Mouse (Mus musculus) kidney, embryonic 14.5 days (tissue): ENCODE results near the gene Trp53bp2. TPM values are rescaled to one million over a fixed set of nuclear protein-coding genes. Genes with fewer than 3 reads are reported as not detected.

Experiments used
- ATAC-seq: fragments of 200-750 bp; cut with Nextera tagmentation; 2 replicates; pipeline ENCODE4 v1.8.0; 2017; ENCODE audit warnings: moderate number of reproducible peaks, mild to moderate bottlenecking, moderate TSS enrichment, moderate library complexity; ENCODE audit not compliant: low FRiP score, low TSS enrichment
- H3K27ac ChIP-seq: fragments of 300-500 bp; sonication (generic); 2 replicates; pipeline ENCODE4 v1.5.1; 2014; ENCODE audit warnings: low read depth, mild to moderate bottlenecking, low read length, moderate library complexity, mixed read lengths
- H3K27me3 ChIP-seq: fragments of 300-500 bp; sonication (generic); 2 replicates; pipeline ENCODE4 v1.6.1; 2014; ENCODE audit warnings: mild to moderate bottlenecking, low read length; ENCODE audit not compliant: control insufficient read depth, insufficient read depth
- H3K36me3 ChIP-seq: fragments of 300-500 bp; sonication (generic); 2 replicates; pipeline ENCODE4 v1.6.1; 2014; ENCODE audit warnings: low read length, mixed read lengths; ENCODE audit not compliant: control insufficient read depth, insufficient read depth
- H3K4me1 ChIP-seq: fragments of 300-500 bp; sonication (generic); 2 replicates; pipeline ENCODE4 v1.6.1; 2014; ENCODE audit warnings: low read length, mixed read lengths; ENCODE audit not compliant: control insufficient read depth, insufficient read depth
- H3K4me2 ChIP-seq: fragments of 300-500 bp; sonication (generic); replicated peaks from 2 replicates; pipeline ENCODE4 v1.6.1; 2014; ENCODE audit warnings: low read depth, mild to moderate bottlenecking, low read length
- H3K4me3 ChIP-seq: fragments of 300-500 bp; sonication (generic); 2 replicates; pipeline ENCODE4 v1.5.1; 2014; ENCODE audit warnings: mild to moderate bottlenecking, low read length
- H3K9ac ChIP-seq: fragments of 300-500 bp; sonication (generic); 2 replicates; pipeline ENCODE4 v1.6.1; 2014; ENCODE audit warnings: low read depth, mild to moderate bottlenecking, low read length, moderate library complexity
- H3K9me3 ChIP-seq: fragments of 300-500 bp; sonication (generic); 2 replicates; pipeline ENCODE4 v1.6.1; 2016; ENCODE audit warnings: low read length; ENCODE audit not compliant: control insufficient read depth
- WGBS: fragments of 180-500 bp; shearing (Covaris S2); extraction: QIAGEN DNeasy Blood & Tissue Kit; methylation state at CpG from one replicate; pipeline ENCODE4 v1.1.7; 2014; 5-methylcytosine and 5-hydroxymethylcytosine counted together
- polyA plus RNA-seq: library from polyadenylated mRNA; unstranded; fragments of >200 nt; fragmentation: Nextera tagmentation; extraction: Ambion mirVana; gene quantifications from 2 replicates; pipeline ENCODE4 v1.2.1, GENCODE M21; 2014

The Trp53bp2 gene
- polyA plus RNA-seq, 1 experiment from 2014 or later, result 32.4 TPM

- H3K27me3 ChIP-seq, result no peaks in the 10 kb centered on the region
- ATAC-seq, result no peak
- no peak overlapping the region for H3K4me3 ChIP-seq
- H3K9ac ChIP-seq, result no peak overlapping the region
- H3K4me1 ChIP-seq, result no peaks in the 10 kb centered on the region
- H3K4me2 ChIP-seq, result no peak overlapping the region
- WGBS, result 88% methylated on average over 18 of the region's 18 CpGs
- H3K36me3 ChIP-seq, result peaks cover 82% of the 10 kb centered on the region
- no peak overlapping the region for H3K27ac ChIP-seq
- no peaks in the 10 kb centered on the region for H3K9me3 ChIP-seq
Observed at GRCm38 (mm10) chr1:182441791-182442473, 33.0 kb downstream of the Trp53bp2 start.

DNA sequence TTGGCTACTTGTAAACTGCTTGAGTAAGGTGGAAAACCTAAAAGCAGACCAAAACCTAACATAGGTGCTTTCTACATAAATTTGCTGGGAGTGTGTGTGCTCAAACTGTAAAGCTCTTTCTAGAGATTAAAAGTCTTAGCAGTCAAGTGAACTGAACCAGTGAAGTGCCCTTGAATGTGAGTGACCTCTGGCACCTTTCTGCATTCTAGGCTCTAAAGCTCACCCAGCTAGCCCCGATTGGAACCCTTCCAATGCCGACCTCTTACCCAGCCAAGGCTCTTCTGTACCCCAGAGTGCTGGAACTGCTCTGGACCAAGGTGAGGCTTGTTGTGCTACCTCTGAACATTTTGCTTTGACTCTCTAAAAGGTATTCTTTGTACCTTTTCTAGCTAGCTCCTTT, 35.1 kb downstream of the Trp53bp2 start:
- H3K4me3 ChIP-seq, result no peak overlapping the region
- H3K27ac ChIP-seq, result no peak overlapping the region
- H3K4me2 ChIP-seq, result no peak overlapping the region
- H3K27me3 ChIP-seq, result no peaks in the 10 kb centered on the region
- H3K9me3 ChIP-seq, result no peaks in the 10 kb centered on the region
- H3K36me3 ChIP-seq, result peaks cover 88% of the 10 kb centered on the region
- H3K9ac ChIP-seq, result no peak overlapping the region
- no peaks in the 10 kb centered on the region for H3K4me1 ChIP-seq
- no peak for ATAC-seq
- 86% methylated on average over 2 of the region's 2 CpGs for WGBS

DNA sequence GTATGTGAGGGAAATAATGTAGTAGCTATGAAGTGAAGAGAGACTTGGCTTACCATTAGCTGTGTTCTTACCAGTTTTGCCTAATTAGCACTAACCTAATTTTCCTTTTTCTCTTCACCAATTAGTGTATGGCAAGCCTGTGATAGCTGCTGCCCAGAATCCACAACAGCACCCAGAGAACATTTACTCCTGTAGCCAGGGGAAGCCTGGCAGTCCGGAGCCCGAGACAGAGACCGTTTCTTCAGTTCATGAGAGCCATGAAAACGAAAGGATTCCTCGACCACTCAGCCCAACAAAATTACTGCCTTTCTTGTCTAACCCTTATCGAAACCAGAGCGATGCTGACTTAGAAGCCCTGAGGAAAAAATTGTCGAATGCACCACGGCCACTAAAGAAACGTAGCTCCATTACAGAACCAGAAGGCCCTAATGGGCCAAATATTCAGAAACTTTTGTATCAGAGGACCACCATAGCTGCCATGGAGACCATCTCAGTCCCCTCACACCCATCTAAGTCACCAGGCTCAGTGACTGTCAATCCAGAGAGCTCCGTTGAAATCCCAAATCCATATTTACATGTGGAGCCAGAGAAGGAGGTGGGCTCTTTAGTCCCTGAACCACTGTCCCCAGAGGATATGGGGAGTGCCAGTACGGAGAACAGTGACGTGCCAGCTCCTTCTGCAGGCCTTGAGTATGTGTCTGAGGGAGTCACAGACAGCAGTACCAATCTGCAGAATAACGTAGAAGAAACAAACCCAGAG, 39.5 kb downstream of the Trp53bp2 start:
- no peak overlapping the region for H3K27ac ChIP-seq
- no peak overlapping the region for H3K4me3 ChIP-seq
- WGBS, result 95% methylated on average over 14 of the region's 14 CpGs
- H3K9me3 ChIP-seq, result no peaks in the 10 kb centered on the region
- no peak overlapping the region for H3K9ac ChIP-seq
- peaks cover 76% of the 10 kb centered on the region for H3K36me3 ChIP-seq
- no peak for ATAC-seq
- no peaks in the 10 kb centered on the region for H3K4me1 ChIP-seq
- no peaks in the 10 kb centered on the region for H3K27me3 ChIP-seq
- no peak overlapping the region for H3K4me2 ChIP-seq

GRCm38 (mm10) chr1:182452473-182452872, 43.5 kb downstream of the Trp53bp2 start:
- no peaks in the 10 kb centered on the region for H3K9me3 ChIP-seq
- no peak overlapping the region for H3K4me3 ChIP-seq
- WGBS, result 42% methylated on average over 4 of the region's 4 CpGs
- no peaks in the 10 kb centered on the region for H3K27me3 ChIP-seq
- no peak for ATAC-seq
- H3K27ac ChIP-seq, result no peak overlapping the region
- H3K4me1 ChIP-seq, result no peaks in the 10 kb centered on the region
- peaks cover 63% of the 10 kb centered on the region for H3K36me3 ChIP-seq
- no peak overlapping the region for H3K4me2 ChIP-seq
- H3K9ac ChIP-seq, result no peak overlapping the region

GRCm38 (mm10) chr1:182455080-182455479, 46.1 kb downstream of the Trp53bp2 start:
- Histone ChIP-seq H3K4me3 (no peak overlapping the region), H3K4me1 (peaks cover 14% of the 10 kb centered on the region), H3K9me3 (no peaks in the 10 kb centered on the region), H3K27me3 (no peaks in the 10 kb centered on the region), H3K9ac (no peak overlapping the region), H3K4me2 (no peak overlapping the region), H3K27ac (no peak overlapping the region), H3K36me3 (peaks cover 56% of the 10 kb centered on the region)
- WGBS, result 90% methylated on average over 2 of the region's 2 CpGs
- no peak for ATAC-seq

DNA sequence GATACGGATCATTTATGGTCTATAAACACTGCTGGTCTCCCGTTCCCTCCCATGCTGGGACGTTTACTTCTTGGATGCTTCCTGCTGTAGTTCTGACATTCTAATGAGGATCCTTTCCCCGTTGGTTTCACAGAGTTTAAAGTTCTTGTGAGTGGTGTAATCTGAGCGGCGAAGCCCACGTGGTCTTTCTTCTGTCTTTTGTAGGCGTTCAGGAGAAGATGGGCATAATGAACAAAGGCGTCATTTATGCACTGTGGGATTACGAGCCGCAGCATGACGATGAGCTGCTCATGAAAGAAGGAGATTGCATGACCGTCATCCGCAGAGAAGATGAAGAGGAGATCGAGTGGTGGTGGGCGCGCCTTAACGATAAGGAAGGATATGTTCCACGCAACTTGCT, 49.6 kb downstream of the Trp53bp2 start:
- no peak overlapping the region for H3K9ac ChIP-seq
- no peak for ATAC-seq
- H3K27ac ChIP-seq, result no peak overlapping the region
- no peak overlapping the region for H3K4me2 ChIP-seq
- H3K4me1 ChIP-seq, result peaks cover 35% of the 10 kb centered on the region
- H3K36me3 ChIP-seq, result peaks cover 49% of the 10 kb centered on the region
- no peaks in the 10 kb centered on the region for H3K9me3 ChIP-seq
- no peaks in the 10 kb centered on the region for H3K27me3 ChIP-seq
- 60% methylated on average over 19 of the region's 19 CpGs for WGBS
- H3K4me3 ChIP-seq, result no peak overlapping the region

DNA sequence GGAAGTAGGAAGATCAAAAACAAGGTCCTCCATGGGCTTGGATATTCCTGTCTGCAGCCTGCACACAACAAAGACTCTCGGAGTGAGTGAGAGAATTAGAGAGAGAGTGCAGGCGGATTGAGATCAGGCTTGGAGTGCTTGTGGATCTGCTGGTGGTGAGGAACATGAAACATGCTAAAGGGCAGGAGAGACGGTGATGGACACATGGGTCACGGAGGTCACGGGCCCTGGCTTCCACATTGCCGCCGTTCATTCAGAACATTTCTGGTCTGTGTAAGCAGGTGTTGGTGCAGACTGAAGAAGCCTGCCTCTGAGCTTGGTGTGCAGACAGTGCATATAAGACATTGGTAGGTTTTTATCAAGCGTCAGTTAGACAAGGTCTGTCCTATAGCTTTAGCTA, 50.5 kb downstream of the Trp53bp2 start:
- H3K36me3 ChIP-seq, result peaks cover 42% of the 10 kb centered on the region
- H3K4me3 ChIP-seq, result no peak overlapping the region
- no peak for ATAC-seq
- no peaks in the 10 kb centered on the region for H3K9me3 ChIP-seq
- peaks cover 39% of the 10 kb centered on the region for H3K4me1 ChIP-seq
- H3K27ac ChIP-seq, result peak overlapping the region; percentile 78; the same call in 1 of the 2 replicates
- no peak overlapping the region for H3K4me2 ChIP-seq
- 62% methylated on average over 8 of the region's 8 CpGs for WGBS
- H3K9ac ChIP-seq, result no peak overlapping the region
- no peaks in the 10 kb centered on the region for H3K27me3 ChIP-seq

DNA sequence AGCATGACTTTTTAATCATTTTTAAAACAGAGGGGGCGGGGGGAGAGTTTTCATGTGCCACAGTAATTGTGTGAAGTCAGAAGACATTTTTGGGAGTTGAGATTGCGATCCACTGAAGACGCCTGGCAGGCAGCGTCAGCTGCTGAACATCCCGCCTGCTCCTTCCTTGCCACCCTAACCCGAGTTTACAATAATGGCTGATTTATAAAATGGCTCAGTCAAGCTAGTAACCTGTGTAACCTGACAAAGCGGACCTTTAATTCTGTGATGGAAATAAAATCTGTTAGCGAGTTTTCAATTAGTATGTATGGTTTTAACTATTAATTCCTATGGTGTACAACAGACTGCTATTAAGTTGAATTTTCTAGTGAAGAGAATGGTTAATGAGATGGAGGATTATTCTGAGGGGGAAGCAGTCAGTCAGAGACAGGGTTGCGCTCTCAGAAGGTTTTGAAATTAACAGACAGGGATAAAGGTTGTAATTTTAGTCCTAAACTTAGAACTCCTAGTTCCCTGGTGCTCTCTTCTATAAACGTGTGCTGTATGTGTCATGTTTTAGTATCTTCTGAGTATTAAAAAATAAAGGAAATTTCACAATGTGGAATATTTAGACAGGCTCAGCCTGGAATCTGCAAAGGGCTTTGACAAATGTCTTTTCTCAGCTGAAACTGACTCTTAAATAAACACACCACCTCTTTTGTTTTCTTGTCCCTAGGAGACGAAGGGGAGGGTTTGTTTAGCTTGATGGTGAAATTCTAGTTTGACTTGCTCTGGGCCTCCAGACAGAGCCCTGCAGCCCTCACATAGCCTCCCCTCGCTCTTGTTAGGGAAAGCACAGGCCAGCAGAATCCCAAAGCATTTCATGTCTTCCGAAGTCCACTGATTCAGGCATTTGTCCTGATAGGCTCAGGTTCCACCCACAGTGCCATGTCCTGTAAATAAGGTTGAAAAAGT, 51.6 kb downstream of the Trp53bp2 start:
- peak overlapping the region; percentile 78 for H3K27ac ChIP-seq
- H3K4me1 ChIP-seq, result peaks cover 45% of the 10 kb centered on the region
- 0 out of 2 replicates have a peak overlapping the region, but pooled peaks have one; percentile 11 for H3K4me2 ChIP-seq
- H3K36me3 ChIP-seq, result peaks cover 34% of the 10 kb centered on the region
- no peak overlapping the region for H3K4me3 ChIP-seq
- WGBS, result 28% methylated on average over 13 of the region's 13 CpGs
- no peak overlapping the region for H3K9ac ChIP-seq
- H3K9me3 ChIP-seq, result no peaks in the 10 kb centered on the region
- ATAC-seq, result peak; percentile 16
- no peaks in the 10 kb centered on the region for H3K27me3 ChIP-seq
